Mouse (Mus musculus): ENCODE results near the gene Rapsn.
"Not testable (repeated sequence)": the region's sequence is repeated elsewhere in the genome, so short reads cannot be mapped to it uniquely, and the experiment has no call there.

Gene Rapsn

GRCm38 (mm10) chr2:91035385-91035784 is at the start of gene Rapsn:
Rapsn (plus strand) TSS chr2:91035620.
- no peak for DNase-seq

GRCm38 (mm10) chr2:90986055-90986454 is 49.4 kb upstream of the Rapsn start:
- no peak for DNase-seq

GRCm38 (mm10) chr2:91008536-91008935 is 26.9 kb upstream of the Rapsn start:
- peak; percentile 27 for DNase-seq

GRCm38 (mm10) chr2:91013881-91014280 is 21.5 kb upstream of the Rapsn start:
- no peak for DNase-seq

GRCm38 (mm10) chr2:91015386-91015785 is 20.0 kb upstream of the Rapsn start:
- peak; percentile 89 for DNase-seq

GRCm38 (mm10) chr2:91018061-91018788 is 17.2 kb upstream of the Rapsn start:
- peak; percentile 72 for DNase-seq

GRCm38 (mm10) chr2:91019911-91020310 is 15.5 kb upstream of the Rapsn start:
- DNase-seq = no peak

- DNase-seq = not testable (repeated sequence)
Measured at GRCm38 (mm10) chr2:91022266-91022665, 13.2 kb upstream of the Rapsn start.

GRCm38 (mm10) chr2:91023131-91023530 is 12.3 kb upstream of the Rapsn start:
- no peak for DNase-seq

- no peak for DNase-seq
Measured at GRCm38 (mm10) chr2:91023956-91024355, 11.5 kb upstream of the Rapsn start.

GRCm38 (mm10) chr2:91025081-91025516 is 10.3 kb upstream of the Rapsn start:
- DNase-seq = no peak

- DNase-seq = no peak
Measured at GRCm38 (mm10) chr2:91026491-91026890, 8.9 kb upstream of the Rapsn start.

GRCm38 (mm10) chr2:91027391-91028214 is 7.8 kb upstream of the Rapsn start:
- DNase-seq = no peak

GRCm38 (mm10) chr2:91031216-91031615 is 4.2 kb upstream of the Rapsn start:
- no peak for DNase-seq

- no peak for DNase-seq
Measured at GRCm38 (mm10) chr2:91033000-91033399, 2.4 kb upstream of the Rapsn start.

GRCm38 (mm10) chr2:91041786-91042185 is 6.4 kb downstream of the Rapsn start:
- peak; percentile 37 for DNase-seq

- DNase-seq = no peak
Measured at GRCm38 (mm10) chr2:91042651-91043398, 7.4 kb downstream of the Rapsn start.

GRCm38 (mm10) chr2:91044727-91045126 is 9.3 kb downstream of the Rapsn start:
- DNase-seq = no peak

- DNase-seq = not testable (repeated sequence)
Measured at GRCm38 (mm10) chr2:91045805-91046204, 10.4 kb downstream of the Rapsn start.

GRCm38 (mm10) chr2:91047359-91047758 is 11.9 kb downstream of the Rapsn start:
- no peak for DNase-seq

- DNase-seq = no peak
Measured at GRCm38 (mm10) chr2:91051917-91052316, 16.5 kb downstream of the Rapsn start.

GRCm38 (mm10) chr2:91052752-91053151 is 17.3 kb downstream of the Rapsn start:
- no peak for DNase-seq

All from cerebellum, adult 11-12 months (tissue).